Mouse (Mus musculus): ENCODE measurements around the gene L3mbtl3. TPM values are rescaled to one million over a fixed set of nuclear protein-coding genes. Genes with fewer than 3 reads are reported as not detected.
A peak's percentile ranks its signal among the peaks of the same experiment; 100 is the strongest.

L3mbtl3 gene
- total and polyA plus RNA-seq, 3 experiments, result 11.8 to 19.5 (median 18.0) TPM

DNA sequence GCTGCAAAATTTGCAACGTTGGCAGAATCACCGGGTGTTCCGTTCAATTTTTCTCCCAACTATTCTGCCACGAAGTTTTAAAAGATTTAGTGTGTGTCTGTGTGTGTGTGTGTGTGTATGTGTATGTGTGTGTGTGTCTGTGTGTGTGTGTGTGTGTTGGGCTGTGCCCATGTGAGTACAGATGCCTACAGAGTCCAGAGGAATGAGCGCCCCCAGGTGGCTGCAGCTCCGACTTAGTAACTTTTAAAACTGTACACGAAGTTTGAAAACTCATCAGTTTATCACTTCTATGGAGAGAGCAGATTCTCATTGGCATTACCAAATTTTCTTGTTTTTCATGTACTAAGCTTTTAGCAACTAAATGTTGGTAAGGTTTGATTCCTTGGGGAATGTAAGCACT, 78.1 kb downstream of the L3mbtl3 start:
- Histone ChIP-seq H3K9me3 (replicated peaks; ENCODE audit: low read length) (no peaks in the 10 kb centered on the region), H3K79me2 (replicated peaks; ENCODE audit: control insufficient read depth, extremely low read depth, insufficient read depth, poor library complexity, severe bottlenecking) (no peaks in the 10 kb centered on the region), H3K27ac (ENCODE audit: insufficient read depth, low read depth) (no peak overlapping the region), H3K36me3 (replicated peaks in 1 of 2; ENCODE audit: control insufficient read depth in 1 of 2, insufficient read depth in 1 of 2, low read length in 1 of 2) (peaks cover 45 to 84% of the 10 kb centered on the region in 2 experiments), H3K4me1 (ENCODE audit: control insufficient read depth in 1 of 2, insufficient read depth in 2 of 2) (no peaks in the 10 kb centered on the region), H3K4me3 (replicated peaks in 1 of 3; ENCODE audit: low read depth in 2 of 3, low read length in 2 of 3, poor library complexity in 1 of 3) (no peak overlapping the region), H3K9ac (ENCODE audit: insufficient read depth, low read depth) (no peak overlapping the region), H3K27me3 (replicated peaks) (no peaks in the 10 kb centered on the region), H3K4me2 (ENCODE audit: insufficient read depth, low read depth, poor library complexity, severe bottlenecking) (no peak overlapping the region)
- dilution Hi-C loops (cut with MboI; ENCODE audit: extremely low pct_ligation_motif_present, extremely low pct_unique_long_range_greater_than_20kb, low sequenced_read_pairs) (no loop called here), in situ Hi-C loops (cut with MboI; ENCODE audit: low pct_ligation_motif_present, low pct_unique_long_range_greater_than_20kb, low sequenced_read_pairs) (no loop called here)
- peak; percentile 6 for DNase-seq (ENCODE audit: extremely low read depth)
- TF ChIP-seq MEF2A (IDR thresholded peaks at IDR 0.05; ENCODE audit: borderline replicate concordance, low read depth, low read length) (no peak), ETS1 (conservative IDR thresholded peaks at IDR 0.05; ENCODE audit: low read depth, low read length) (no peak), CTCF (conservative IDR thresholded peaks at IDR 0.05 in 1 of 2, IDR thresholded peaks at IDR 0.05 in 1 of 2; ENCODE audit: low read depth in 2 of 2, low read length in 2 of 2) (peak; percentile 9 to 43; a peak in 2 of 4 replicates), ZMIZ1 (IDR thresholded peaks at IDR 0.05; ENCODE audit: low read depth, low read length) (no peak), RAD21 (IDR thresholded peaks at IDR 0.05; ENCODE audit: low read depth, low read length) (no peak; the same call in 1 of the 2 replicates), SIN3A (IDR thresholded peaks at IDR 0.05; ENCODE audit: low read length) (no peak), PAX5 (IDR thresholded peaks at IDR 0.05; ENCODE audit: low read length) (no peak)

- Histone ChIP-seq H3K4me2 (ENCODE audit: insufficient read depth, low read depth, poor library complexity, severe bottlenecking) (no peak overlapping the region), H3K27ac (ENCODE audit: insufficient read depth, low read depth) (no peak overlapping the region), H3K4me3 (replicated peaks in 1 of 3; ENCODE audit: low read depth in 2 of 3, low read length in 2 of 3, poor library complexity in 1 of 3) (no peak overlapping the region), H3K36me3 (replicated peaks in 1 of 2; ENCODE audit: control insufficient read depth in 1 of 2, insufficient read depth in 1 of 2, low read length in 1 of 2) (peaks cover 47 to 84% of the 10 kb centered on the region in 2 experiments), H3K79me2 (replicated peaks; ENCODE audit: control insufficient read depth, extremely low read depth, insufficient read depth, poor library complexity, severe bottlenecking) (no peaks in the 10 kb centered on the region), H3K9ac (ENCODE audit: insufficient read depth, low read depth) (no peak overlapping the region), H3K4me1 (ENCODE audit: control insufficient read depth in 1 of 2, insufficient read depth in 2 of 2) (no peaks in the 10 kb centered on the region), H3K27me3 (replicated peaks) (no peaks in the 10 kb centered on the region), H3K9me3 (replicated peaks; ENCODE audit: low read length) (no peaks in the 10 kb centered on the region)
- dilution Hi-C loops (cut with MboI; ENCODE audit: extremely low pct_ligation_motif_present, extremely low pct_unique_long_range_greater_than_20kb, low sequenced_read_pairs) (no loop called here), in situ Hi-C loops (cut with MboI; ENCODE audit: low pct_ligation_motif_present, low pct_unique_long_range_greater_than_20kb, low sequenced_read_pairs) (no loop called here)
- DNase-seq (ENCODE audit: extremely low read depth), result no peak
- TF ChIP-seq MAFK (IDR thresholded peaks at IDR 0.05; ENCODE audit: insufficient replicate concordance, low read length) (no peak), SMC3 (IDR thresholded peaks at IDR 0.05; ENCODE audit: low read depth, low read length) (no peak), CHD2 (IDR thresholded peaks at IDR 0.05; ENCODE audit: low read length) (no peak), JUND (conservative IDR thresholded peaks at IDR 0.05; ENCODE audit: low read depth, low read length) (no peak), IRF4 (IDR thresholded peaks at IDR 0.05; ENCODE audit: low read depth, low read length) (no peak), MXI1 (IDR thresholded peaks at IDR 0.05; ENCODE audit: low read depth, low read length) (no peak), SIN3A (IDR thresholded peaks at IDR 0.05; ENCODE audit: low read length) (no peak)
Measured at GRCm38 (mm10) chr10:26297200-26297599, 78.6 kb downstream of the L3mbtl3 start.

DNA sequence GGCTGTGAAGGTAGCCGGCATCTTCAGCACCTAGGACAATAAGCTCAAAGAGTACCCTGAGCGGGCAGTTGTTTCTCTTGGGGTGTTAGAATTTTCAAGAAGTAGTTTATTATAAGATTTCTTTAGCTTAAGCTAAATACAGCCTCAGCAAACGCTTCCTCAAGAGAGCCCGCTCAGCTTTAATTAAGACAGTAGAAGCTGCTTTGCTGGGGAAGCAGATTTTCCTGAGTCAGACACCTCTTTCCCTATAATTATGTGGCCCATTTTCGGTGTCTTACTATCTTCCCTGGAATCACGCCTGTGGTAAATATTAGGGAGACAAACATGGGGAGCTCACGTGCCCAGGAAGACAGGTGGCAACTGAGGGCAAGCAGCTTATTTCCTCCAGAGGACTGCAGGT, 88.6 kb downstream of the L3mbtl3 start:
- no peak overlapping the region for H3K27ac ChIP-seq (ENCODE audit: insufficient read depth, low read depth)
- dilution Hi-C loops (cut with MboI; ENCODE audit: extremely low pct_ligation_motif_present, extremely low pct_unique_long_range_greater_than_20kb, low sequenced_read_pairs), result no loop called here

More for the DNA sequence above, 88.6 kb downstream of the L3mbtl3 start:
- Histone ChIP-seq H3K4me2 (ENCODE audit: insufficient read depth, low read depth, poor library complexity, severe bottlenecking) (no peak overlapping the region), H3K27me3 (replicated peaks) (no peaks in the 10 kb centered on the region), H3K4me1 (ENCODE audit: control insufficient read depth in 1 of 2, insufficient read depth in 2 of 2) (no peaks in the 10 kb centered on the region), H3K9me3 (replicated peaks; ENCODE audit: low read length) (no peaks in the 10 kb centered on the region), H3K9ac (ENCODE audit: insufficient read depth, low read depth) (no peak overlapping the region), H3K36me3 (replicated peaks in 1 of 2; ENCODE audit: control insufficient read depth in 1 of 2, insufficient read depth in 1 of 2, low read length in 1 of 2) (peaks cover 26 to 81% of the 10 kb centered on the region in 2 experiments), H3K79me2 (replicated peaks; ENCODE audit: control insufficient read depth, extremely low read depth, insufficient read depth, poor library complexity, severe bottlenecking) (0 out of 2 replicates have a peak, but pooled peaks cover 2% of the 10 kb centered on the region), H3K4me3 (replicated peaks in 1 of 3; ENCODE audit: low read depth in 2 of 3, low read length in 2 of 3, poor library complexity in 1 of 3) (no peak overlapping the region)
- TF ChIP-seq TBP (conservative IDR thresholded peaks at IDR 0.05; ENCODE audit: low read depth, low read length) (no peak), CHD2 (IDR thresholded peaks at IDR 0.05; ENCODE audit: low read length) (no peak), MAFK (IDR thresholded peaks at IDR 0.05; ENCODE audit: insufficient replicate concordance, low read length) (no peak)
- no peak for DNase-seq (ENCODE audit: extremely low read depth)
- in situ Hi-C loops (cut with MboI; ENCODE audit: low pct_ligation_motif_present, low pct_unique_long_range_greater_than_20kb, low sequenced_read_pairs), result no loop called here
